Mouse (Mus musculus) B cell, adult 2 months (primary cell): Measurements from ENCODE around the gene Pck1.

Experiments used
- DNase-seq, 2 experiments: peaks; one replicate each; pipeline ENCODE4 v3.0.0; 2022

The Pck1 gene

DNA sequence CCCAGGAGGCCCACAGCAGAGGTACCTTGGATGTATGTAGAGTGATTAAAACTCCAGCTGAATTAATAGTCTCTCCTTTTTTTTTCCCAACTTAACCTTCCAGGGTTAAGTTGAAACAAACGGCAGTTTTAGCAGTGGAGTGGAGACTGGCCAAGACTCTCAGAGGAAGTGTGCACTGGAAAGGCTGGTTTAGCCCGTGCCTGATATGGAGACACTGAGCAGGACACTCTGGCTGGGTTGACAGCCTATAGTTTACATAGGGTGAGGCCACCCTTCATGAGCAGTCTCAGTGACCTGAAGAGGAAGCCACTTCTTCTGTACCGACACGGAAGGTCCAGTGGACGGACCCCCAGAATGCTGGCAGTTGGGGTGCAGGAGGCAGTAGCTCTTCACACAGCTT, 1.5 kb upstream of the Pck1 start:
- DNase-seq: no peak

DNA sequence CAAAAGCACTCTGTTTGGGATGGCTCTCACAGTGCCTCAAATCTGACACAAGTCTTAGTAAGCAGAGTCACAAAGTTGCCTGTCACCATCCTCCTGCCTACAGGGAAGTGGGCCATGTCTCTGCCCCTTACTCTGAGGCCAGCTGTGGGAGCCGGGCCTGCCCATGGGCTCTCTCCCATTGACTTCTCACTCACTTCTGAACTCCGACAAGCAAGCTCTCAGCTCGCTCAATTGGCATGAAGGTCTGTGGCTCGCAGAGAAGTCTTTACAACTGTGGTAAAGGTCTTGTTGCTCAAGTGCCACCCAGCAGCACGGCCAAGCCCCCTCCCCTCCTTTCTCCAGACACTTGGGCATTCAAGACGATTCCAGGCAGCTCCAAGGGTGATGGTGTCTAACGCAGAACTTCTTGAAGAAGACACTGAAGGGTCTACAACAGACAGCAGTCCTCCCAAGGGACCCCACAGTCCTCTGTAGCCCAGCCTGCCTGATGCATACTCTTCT, 1.0 kb upstream of the Pck1 start:
- DNase-seq: no peak

DNA sequence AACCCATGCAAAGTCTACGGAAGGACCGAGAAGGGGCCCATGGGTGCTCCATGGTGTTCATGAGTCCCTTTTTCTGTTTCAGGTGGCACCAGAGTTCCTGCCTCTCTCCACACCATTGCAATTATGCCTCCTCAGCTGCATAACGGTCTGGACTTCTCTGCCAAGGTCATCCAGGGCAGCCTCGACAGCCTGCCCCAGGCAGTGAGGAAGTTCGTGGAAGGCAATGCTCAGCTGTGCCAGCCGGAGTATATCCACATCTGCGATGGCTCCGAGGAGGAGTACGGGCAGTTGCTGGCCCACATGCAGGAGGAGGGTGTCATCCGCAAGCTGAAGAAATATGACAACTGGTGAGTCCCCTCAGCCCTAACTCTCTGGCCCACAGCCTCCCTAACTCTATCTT, 418 bp downstream of the Pck1 start:
- DNase-seq: no peak

DNA sequence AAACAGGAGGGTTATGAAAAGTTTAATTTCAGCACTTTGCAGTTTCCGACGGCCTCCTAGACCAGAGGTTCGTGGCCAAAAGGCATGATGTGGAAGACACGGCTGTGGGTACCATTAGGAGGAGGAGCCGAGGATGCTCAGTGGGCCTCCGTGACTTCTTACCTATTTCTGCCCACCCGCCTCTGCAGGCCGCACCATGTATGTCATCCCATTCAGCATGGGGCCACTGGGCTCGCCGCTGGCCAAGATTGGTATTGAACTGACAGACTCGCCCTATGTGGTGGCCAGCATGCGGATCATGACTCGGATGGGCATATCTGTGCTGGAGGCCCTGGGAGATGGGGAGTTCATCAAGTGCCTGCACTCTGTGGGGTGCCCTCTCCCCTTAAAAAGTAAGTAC, 1.7 kb downstream of the Pck1 start:
- no peak for DNase-seq

DNA sequence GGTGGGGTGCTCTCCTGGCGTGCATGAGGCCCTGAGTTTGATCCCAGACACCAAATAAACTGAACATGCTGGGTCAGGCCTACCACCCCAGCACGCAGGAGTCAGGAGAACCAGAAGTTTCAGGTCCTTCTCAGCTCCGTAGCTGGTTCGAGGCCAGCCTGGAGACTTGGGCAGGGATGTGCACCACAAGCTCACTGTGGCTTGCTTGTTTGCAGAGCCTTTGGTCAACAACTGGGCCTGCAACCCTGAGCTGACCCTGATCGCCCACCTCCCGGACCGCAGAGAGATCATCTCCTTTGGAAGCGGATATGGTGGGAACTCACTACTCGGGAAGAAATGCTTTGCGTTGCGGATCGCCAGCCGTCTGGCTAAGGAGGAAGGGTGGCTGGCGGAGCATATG, 2.1 kb downstream of the Pck1 start:
- DNase-seq: no peak

DNA sequence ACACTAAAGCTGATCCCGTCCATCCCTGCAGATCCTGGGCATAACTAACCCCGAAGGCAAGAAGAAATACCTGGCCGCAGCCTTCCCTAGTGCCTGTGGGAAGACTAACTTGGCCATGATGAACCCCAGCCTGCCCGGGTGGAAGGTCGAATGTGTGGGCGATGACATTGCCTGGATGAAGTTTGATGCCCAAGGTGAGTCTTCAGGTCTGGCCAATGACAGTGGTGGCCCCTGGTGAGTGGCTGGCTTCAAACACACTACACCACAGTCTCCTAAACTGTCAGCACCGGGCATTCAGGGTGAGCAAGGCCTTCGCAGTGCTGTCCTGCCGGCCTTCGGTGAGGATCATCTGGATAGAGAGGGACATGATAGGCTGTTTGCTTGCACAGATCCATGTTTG, 3.1 kb downstream of the Pck1 start:
- DNase-seq: no peak

DNA sequence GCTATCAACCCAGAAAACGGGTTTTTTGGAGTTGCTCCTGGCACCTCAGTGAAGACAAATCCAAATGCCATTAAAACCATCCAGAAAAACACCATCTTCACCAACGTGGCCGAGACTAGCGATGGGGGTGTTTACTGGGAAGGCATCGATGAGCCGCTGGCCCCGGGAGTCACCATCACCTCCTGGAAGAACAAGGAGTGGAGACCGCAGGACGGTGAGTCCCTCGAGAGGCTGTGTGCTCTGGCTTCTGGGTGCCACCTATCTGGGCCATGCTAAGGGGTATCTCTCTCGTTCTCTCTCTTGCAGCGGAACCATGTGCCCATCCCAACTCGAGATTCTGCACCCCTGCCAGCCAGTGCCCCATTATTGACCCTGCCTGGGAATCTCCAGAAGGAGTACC, 4.1 kb downstream of the Pck1 start:
- no peak for DNase-seq

DNA sequence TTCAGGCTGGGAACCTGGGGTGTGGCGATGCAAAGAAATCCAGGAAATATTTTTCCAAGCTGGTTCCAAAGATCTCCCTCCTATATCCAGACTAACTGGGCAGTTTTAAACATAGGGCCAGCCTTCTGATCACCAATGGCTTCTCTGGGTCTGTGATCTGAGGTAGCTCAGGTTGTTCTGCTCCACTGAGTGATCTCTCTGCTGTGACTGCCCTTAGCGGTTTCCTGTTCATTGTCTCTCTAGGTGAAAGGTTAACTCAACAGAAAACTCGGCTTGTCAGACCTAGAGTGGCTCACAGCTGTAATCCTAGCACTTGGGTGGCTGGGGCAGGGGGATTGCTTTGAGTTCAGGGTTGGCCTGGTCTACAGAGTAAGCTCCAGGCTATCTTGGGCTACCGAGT, 4.5 kb downstream of the Pck1 start:
- no peak for DNase-seq

DNA sequence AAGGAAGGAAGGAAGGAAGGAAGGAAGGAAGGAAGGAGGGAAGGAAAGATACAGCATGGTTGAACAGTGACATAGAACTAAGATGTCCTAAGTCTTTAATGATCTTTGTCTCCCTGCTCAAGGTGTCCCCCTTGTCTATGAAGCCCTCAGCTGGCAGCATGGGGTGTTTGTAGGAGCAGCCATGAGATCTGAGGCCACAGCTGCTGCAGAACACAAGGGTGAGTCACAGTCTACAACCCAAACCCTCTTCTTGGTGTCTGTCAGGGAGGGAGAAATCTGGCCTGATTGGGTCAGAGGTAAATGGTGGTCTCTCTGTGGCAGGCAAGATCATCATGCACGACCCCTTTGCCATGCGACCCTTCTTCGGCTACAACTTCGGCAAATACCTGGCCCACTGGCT, 5.0 kb downstream of the Pck1 start:
- no peak for DNase-seq

DNA sequence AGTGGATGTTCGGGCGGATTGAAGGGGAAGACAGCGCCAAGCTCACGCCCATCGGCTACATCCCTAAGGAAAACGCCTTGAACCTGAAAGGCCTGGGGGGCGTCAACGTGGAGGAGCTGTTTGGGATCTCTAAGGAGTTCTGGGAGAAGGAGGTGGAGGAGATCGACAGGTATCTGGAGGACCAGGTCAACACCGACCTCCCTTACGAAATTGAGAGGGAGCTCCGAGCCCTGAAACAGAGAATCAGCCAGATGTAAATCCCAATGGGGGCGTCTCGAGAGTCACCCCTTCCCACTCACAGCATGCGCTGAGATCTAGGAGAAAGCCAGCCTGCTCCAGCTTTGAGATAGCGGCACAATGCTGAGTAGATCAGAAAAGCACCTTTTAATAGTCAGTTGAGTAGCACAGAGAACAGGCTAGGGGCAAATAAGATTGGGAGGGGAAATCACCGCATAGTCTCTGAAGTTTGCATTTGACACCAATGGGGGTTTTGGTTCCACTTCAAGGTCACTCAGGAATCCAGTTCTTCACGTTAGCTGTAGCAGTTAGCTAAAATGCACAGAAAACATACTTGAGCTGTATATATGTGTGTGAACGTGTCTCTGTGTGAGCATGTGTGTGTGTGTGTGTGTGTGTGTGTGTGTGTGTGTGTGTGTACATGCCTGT, 5.7 kb downstream of the Pck1 start:
- DNase-seq: no peak

DNA sequence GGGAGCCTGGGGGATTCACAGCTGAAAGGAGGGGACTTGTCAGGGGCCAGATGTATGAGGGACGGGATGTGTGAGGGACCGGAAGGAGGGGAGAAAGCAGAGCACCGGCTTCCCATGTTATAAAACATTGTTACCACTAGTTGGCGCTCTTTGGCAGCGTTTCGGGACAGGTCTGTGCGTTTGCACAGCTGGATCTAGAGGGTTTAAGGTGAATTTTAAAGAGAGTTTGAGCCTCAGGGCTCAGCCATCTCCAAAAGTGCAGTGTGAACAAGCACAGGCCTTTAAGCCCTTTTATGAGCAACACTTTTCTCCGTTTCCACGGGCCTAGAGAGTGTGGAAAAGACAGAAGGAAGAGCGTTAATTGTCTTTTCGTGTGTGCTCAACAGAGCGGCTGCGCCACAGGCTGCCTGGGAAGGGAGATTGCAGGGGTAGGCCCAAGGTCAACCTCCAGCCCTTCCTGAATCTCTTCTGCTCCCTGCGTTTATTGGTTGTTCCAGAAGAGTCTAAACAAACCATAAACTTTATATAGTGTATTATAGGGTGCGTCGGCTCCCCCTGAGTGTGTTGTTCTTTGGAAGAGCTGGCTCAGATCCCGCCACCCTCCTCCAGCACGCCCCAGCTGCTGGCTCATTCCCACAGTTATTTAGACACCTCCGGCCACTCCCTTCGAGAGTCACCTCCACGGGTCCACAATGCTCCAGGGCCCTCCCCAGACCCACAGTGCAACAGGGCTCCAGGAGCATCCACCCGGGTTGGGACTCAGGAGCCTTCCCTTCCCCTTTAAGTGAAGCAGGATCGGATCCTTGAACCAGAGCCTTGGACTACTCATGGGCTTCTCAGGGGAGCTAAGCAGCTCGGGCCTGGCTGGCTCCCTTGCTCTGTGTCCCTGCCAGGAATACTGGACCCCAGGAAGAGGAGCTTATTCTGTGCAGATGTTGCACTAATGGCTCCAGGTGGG, 6.8 kb downstream of the Pck1 start:
- DNase-seq: peak; percentile 62 to 69

DNA sequence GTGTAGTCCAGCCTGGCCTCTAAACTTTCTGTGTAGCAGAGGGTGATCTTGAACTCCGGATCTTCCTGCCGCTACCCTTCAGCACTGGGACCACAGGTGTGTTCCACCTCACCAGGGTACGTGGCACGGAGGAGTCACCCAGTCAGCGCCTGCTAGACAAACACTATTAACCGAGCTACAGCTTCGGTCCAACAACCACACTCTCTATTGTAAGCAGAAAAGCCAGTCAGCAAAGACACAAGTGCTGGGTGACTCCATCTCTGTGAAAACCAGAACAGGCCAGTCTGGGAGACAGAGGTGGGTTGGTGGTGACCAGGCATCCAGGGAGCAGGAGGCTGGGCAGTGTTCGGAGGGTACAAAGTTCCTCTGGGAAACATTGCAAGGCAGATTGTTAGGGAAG, 10.5 kb downstream of the Pck1 start:
- DNase-seq: no peak

DNA sequence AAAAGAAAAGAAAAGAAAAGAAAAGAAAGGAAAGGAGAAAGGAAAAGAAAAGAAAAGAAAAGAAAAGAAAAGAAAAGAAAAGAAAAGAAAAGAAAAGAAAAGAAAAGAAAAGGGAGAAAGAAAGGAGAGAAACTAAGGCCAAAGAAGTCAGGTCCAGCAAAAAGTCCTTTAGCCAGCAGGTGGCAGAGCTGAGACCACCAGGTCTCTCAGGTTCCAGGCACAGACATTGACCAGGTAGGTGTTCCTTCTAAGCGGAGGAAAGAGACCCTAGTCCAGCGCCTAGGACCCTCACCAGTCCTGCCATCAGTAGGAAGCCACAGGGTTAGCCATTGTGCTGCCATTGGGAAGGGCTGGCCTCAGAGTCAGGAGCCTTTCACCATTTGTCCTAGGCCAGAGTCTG, 11.5 kb downstream of the Pck1 start:
- DNase-seq: peak; percentile 40 to 42

DNA sequence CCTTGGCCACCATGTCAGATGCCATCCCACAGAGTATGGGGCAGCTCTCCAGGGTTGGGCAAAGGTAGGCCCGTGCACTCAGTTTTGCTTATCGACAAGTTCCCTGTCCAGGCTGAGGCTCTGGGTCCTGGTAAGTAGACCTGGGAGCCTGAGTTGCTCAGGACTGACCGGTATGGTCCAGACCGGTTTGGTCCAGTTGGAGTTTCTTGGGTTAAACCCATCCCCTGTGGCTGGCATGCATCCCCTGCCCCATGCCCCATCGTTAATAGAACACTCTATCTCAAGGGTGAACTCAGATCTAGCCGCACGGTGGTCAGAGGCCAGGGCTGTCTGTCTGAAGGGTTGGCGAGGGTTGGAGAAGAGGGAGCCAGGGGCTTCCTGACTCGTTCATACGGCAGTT, 12.1 kb downstream of the Pck1 start:
- no peak for DNase-seq

DNA sequence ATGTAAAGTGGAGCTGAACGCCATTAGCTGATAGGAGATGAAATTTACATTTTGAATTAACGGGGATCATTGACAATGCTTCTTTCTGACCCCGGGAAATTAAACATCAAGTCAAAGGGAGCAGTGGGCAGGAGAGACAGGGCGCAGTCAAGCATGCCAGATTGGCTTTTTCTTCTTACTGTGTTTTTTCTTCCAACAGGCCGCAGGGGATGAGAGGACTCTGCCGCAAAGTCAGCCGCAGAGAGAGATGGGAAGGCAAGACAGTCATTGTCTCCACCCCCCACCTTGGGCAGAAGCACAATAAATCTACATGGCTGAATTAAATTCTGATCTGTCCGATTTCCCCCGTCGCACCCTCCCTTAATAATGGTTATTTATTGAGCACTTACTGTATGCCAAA, 12.5 kb downstream of the Pck1 start:
- no peak for DNase-seq

DNA sequence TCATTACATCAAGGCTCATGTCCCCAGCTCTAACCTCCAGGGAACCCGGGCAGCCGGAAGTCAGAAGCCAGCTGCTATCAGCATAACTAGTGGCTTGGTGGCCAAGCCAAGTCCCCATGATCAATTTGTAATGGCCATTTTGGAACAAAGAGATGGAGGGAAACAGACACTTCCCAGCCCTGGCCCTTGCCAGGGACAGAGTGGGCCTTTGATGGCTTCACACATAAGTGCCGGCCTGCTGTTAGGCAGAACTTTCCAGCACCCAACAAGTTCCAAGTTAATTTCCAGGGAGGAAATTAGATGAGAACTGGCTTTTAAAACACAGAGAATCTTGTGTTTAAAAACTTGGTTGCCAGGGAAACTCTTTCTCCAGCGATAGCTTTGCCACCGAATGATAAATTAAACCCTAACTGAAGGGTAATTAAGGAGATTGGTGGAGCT, 15.6 kb downstream of the Pck1 start:
- DNase-seq: no peak

DNA sequence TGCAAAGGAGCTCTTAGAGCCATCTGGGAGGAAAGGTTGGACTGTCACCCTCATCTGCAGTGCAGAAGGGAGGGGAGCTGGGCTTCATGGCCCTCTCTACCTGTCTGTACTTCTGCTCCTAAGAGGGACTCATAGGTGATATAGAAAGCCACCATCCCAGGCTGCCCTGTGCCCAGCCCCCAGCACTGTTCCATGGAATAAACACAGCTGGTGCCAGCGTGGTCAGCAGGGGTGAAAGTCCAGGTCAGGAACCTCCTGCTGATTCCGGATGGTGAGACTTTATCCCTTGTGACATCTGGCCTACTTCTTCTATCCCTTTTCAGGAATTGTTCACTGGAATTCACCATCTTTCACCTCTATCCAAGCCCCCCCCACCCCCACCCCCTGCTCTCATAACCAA, 17.2 kb downstream of the Pck1 start:
- no peak for DNase-seq

DNA sequence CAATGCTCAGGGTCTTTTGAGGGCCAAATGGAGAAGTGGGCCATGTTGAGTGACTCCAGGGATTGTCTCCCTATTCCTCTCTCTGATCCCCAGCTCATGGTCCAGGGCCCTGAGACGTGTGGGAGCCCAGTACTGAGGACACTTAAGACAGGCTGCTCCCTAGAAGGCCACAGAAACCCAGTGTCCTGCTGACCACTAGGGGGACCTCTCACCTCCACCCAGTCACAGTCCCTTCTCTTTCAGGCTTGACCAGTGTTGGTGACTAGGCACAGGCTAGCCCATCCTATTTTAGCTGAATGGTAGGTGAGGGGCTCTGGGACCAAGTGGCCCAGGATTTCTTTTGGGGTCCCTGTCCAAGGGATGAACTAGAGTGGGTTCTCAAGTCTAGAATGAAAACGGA, 17.9 kb downstream of the Pck1 start:
- DNase-seq: no peak

DNA sequence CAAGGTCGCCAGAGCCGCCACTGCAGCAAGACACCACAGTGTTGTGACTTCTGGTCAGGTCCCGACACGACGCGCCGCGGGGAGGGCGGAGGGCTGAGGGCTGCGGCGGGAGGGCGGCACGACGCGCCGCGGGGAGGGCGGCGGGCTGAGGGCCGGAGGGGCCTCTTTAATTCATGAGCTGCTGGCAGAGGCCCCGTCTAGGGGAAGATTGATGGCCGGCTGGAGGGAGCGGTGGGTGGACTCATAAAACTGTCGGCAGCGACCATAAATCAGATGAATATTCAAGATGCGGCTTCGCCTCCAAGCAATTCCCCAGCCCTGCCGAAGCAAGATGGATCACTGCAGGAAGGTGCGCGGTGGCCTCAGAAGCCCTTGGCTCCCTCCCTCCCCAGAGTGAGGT, 18.6 kb downstream of the Pck1 start:
- DNase-seq: no peak

DNA sequence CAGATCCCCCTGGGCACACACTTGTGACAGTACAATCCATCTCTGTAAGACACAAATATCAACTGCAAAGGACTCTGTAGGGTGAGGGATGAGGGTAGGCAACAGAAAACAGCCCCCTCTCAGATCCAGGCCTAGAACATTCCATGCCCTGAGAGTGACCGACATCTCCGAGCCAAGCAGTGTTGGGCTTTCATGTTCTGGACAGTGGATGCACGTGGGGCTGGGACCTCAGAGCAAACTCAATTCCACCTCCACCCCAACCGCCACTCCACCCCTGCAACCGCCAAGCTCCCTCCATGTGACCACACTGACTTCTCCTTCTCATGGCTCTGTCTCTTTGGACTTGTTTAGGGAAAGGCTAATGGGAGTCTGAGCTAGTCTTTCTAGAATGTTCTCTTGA, 19.1 kb downstream of the Pck1 start:
- DNase-seq: no peak

DNA sequence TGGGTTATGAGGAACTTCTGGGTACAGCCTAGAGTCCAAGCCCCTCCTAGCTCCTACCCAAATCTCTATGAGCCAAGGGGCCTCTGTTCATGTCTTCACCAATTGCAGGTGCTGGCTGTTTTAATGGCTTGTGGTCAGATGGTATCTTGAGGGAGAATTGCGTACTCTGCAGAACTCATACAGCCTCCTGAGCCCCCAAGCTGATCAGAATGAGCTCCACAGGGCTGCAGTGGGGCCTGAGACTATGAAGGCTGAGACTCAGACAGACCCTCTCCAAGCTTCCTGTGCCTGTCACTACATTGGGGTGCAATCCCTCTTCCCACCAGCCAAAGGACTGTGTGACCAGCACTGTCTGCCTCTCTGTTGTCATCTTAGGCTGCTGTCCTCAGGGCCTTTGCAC, 19.5 kb downstream of the Pck1 start:
- no peak for DNase-seq

DNA sequence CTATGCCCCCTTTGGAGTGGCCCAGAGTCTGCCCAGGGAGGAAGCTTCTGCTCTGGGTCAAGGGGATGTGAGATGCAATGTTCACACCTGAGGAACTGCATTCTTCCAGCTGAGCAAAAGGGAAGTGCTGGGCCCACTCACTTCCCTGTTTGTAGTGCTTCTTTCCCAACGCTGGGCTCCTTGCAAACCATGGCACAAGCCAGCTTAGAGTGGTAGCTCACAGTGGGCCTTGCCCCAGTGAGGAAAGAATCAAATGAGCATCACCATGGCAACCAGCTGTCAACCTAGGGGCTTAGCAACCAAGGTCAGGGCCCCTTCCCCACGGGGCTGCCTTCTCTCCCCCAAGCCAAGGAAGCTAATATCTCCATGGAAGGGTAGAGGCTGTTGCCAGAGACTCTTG, 20.2 kb downstream of the Pck1 start:
- peak in 1 of 2 experiments; percentile 3 for DNase-seq

DNA sequence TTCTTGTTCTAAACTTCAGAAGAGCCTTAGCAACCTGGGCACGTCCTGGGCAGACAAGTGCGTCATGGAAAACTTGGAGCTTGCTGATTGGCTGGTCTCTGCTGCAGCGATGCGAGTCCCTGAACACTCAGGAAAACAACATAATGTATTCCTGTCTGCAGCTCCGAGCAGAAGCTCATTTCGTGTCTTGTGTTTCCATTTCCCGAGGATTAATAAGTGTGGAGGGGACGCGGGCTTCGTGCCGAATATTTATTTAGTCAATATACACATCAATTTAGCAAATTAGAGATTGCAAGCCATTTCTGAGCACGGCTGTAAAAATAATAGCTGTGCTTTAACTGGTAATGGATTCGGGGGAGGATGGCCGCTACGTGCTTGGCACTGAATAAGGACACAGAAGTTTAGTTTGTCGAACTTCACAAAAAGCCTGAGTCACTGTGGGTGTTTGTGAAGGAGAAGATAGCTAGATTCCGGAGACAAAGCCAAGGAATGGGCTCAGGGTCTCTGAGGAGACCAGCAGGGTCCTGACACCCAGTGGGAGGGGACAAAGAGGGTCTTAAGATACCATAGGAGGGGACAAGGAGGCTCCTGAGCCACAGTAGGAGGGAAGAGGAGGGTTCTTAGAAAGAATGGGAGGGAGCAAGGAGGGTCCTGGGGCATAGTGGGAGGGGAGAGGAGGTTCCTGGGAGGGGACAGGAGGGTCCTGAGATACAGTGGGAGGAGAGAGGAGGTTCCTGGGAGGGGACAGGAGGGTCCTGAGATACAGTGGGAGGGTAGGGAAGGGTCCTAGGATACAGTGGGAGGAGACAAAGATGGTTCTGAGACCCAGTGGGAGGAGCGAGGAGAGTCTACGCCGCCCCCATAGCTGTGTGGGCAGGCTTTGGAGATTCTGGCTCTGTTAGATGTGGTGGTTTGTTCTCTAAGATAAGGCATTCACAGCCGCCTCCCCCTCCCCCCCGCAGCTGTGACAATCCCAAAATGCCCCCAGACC, 21.0 kb downstream of the Pck1 start:
- DNase-seq: peak in 1 of 2 experiments; percentile 1
